Mouse (Mus musculus) frontal cortex, postnatal 36 days (tissue): ENCODE measurements around the gene Celf2.

Source experiments
- DNase-seq, 2 experiments: peaks; one replicate each; pipeline ENCODE4 v3.0.0; 2022; ENCODE audit warnings: low spot score in 2 of 2

Gene Celf2

GRCm38 (mm10) chr2:6871281-6872130 lies 637.9 kb downstream of the Celf2 start:
- peak in 1 of 2 experiments; percentile 51 for DNase-seq

DNA sequence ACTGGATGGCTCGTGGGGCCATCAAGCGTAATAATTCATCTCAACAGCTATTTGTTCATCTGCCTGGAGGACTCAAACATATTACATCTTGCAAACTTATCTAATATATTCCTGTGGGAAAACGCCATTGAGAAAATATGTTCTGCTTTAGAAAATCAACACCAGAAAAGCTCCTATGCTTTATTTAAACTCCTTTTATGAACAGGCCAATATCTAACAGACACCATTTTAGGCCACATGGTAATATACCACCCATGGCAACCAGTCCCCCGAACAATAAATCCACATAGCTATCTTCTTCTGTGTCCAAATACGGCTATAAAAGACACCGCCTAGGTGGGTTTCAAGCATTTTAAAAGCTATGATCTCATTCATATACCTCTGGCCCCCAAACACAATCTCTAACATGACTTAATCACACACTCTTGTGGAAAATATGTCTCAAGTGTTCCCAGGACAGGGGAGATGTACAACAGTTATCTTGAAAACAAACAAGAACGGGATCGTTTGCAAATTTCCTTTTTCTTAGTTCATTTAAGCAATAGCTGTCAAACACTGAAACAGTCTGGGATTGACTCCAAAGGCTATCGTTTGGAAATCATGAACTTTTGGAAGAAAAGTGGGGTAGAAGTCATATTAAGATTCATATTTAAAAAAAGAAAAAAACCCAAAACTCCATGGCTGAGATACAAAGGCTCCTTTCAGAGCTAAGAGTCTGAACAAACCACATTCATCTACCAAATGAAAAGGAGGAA lies 639.2 kb downstream of the Celf2 start:
- DNase-seq: no peak

DNA sequence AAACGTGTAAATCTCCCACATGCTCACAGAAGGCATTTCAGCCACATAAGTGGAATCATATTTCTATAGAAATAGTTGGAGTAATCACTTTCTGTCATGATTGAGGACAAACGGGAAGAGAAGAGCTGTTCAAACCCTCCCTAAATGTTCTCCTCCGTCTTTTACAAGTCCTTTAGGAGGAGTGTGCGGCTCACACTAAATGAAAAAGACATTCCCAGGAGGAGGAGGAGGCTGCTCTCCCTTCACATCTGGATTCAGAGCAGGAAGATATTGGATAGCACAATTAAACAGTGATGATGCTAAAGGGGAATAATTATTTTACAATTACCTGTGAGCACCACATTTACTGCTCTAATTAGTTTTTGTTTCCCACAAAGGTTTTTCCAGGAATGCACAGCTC lies 642.1 kb downstream of the Celf2 start:
- no peak for DNase-seq

- no peak for DNase-seq
Measured at GRCm38 (mm10) chr2:6865785-6866184, 643.6 kb downstream of the Celf2 start.

DNA sequence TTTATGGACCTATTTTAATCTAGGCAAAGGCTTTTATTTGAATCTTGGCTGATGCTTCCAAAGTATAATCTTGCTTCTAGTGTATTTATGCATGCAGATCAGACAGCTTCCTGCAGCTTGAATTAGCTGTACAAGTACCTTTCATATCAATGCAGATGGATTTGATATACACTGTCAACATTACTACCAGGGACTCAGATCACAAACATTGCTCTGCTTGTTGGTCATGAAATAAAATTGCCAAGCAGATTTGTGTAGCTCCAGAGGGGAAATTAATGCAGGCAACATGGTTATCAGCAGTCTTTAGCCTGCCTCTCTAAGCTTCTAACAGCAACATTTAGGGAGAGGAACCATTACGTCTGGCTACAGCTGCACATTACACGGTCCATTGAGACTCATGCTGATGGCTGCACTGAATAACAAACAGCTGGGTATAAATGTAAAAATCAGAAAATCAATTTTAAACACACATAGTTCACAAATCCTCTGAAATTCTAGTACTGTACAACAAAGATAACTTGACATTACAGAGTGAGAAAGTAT lies 659.2 kb downstream of the Celf2 start:
- no peak for DNase-seq

GRCm38 (mm10) chr2:6849388-6849787 lies 660.0 kb downstream of the Celf2 start:
- DNase-seq: no peak

- DNase-seq: no peak
Measured at GRCm38 (mm10) chr2:6830021-6830420, 679.3 kb downstream of the Celf2 start.

- no peak for DNase-seq
Measured at GRCm38 (mm10) chr2:6827583-6827982, 681.8 kb downstream of the Celf2 start.

DNA sequence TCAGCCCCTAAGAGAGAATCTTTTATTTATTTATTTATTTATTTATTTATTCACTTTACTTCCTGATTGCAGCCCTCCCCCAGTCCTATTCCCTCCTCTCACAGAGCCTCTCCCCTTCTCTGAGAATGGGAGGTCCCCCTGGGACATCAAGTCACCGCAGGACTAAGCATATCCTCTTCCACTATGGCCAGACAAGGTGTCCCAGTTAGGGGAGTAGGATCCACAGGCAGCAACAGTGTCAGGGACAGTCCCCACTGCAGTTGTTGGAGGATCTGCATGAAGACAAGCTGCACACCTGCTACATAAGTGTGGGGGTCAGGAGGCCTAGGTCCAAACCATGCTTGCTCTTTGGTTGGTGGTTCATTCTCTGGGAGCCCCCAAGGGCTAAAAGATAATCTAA lies 686.3 kb downstream of the Celf2 start:
- no peak for DNase-seq

DNA sequence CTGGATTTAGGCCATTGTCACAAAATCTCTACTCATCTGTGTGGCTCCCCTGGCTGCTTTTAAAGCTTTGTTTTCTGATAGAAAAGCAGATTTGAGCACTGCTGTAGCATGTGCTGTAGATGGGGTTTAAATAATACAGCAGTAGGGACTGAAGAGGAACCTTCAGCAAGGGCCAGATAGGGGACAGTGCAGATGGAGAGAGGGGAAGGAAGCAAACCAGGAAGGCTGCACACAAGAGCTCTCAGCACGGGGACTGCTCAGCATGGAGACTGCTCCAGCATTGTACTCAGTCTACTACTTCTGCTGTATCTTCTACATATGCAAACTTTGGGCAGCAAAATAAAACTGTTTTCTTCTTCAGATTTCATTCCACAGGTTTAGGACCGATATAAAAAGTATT lies 687.8 kb downstream of the Celf2 start:
- no peak for DNase-seq

GRCm38 (mm10) chr2:6815281-6815680 lies 694.1 kb downstream of the Celf2 start:
- no peak for DNase-seq

DNA sequence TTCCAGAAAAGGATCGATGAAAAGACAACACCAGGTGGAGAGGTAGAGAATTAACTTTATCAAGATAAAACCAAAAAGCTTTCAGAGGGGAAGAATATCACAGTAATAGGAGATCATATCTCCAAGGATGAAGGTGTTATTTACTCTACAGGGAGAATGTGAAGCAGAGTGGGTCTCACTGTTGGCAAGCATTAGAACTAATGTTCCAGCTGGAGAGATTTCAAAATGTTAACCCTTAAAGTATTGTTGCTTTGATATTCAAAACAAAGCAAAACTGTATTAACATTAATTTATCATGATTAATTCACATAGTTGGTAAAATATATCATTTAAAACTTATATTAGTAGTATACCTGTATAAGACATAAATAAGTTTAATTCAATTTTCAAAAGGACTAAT lies 700.6 kb downstream of the Celf2 start:
- no peak for DNase-seq

- no peak for DNase-seq
Measured at GRCm38 (mm10) chr2:6796754-6797153, 712.6 kb downstream of the Celf2 start.

- no peak for DNase-seq
Measured at GRCm38 (mm10) chr2:6795995-6796588, 713.3 kb downstream of the Celf2 start.

DNA sequence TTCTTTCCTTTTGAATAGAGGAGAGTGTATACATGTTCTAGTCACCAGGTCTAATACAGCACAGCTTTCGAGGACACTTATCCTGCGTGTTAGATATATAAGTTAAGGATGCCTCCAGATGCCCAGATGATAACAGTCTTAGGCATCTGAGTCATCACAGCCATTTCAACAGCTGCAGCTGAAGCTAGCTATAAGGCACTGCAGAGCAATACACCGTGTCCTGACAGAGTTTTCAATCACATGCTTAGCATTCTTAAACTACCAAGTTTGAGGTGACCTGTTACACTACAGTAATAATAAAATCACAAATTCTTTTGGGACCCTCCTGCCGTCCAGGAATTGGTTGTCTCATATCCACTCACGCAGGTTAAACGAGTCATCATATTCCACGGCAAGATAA lies 714.5 kb downstream of the Celf2 start:
- no peak for DNase-seq

GRCm38 (mm10) chr2:6790876-6791275 lies 718.5 kb downstream of the Celf2 start:
- no peak for DNase-seq

- no peak for DNase-seq
Measured at GRCm38 (mm10) chr2:6786494-6787144, 722.7 kb downstream of the Celf2 start.

GRCm38 (mm10) chr2:6770214-6770613 lies 739.1 kb downstream of the Celf2 start:
- DNase-seq: no peak

- DNase-seq: no peak
Measured at GRCm38 (mm10) chr2:6762381-6762780, 747.0 kb downstream of the Celf2 start.

- no peak for DNase-seq
Measured at GRCm38 (mm10) chr2:6743173-6743572, 766.2 kb downstream of the Celf2 start.

GRCm38 (mm10) chr2:6739998-6740668 lies 769.2 kb downstream of the Celf2 start:
- no peak for DNase-seq
